Mouse (Mus musculus) heart, adult 2 months (tissue): Measurements from ENCODE around the gene Oas1g.
"Not testable (repeated sequence)": the region's sequence is repeated elsewhere in the genome, so short reads cannot be mapped to it uniquely, and the experiment has no call there.

Experiments used
- CTCF ChIP-seq: fragments of 200-600 bp; IDR thresholded peaks from 2 replicates; pipeline ENCODE4 v1.8.1; 2022; ENCODE audit warnings: antibody characterized with exemption, mild to moderate bottlenecking, moderate library complexity
- EP300 ChIP-seq: fragments of 200-500 bp; IDR thresholded peaks from 2 replicates; pipeline ENCODE4 v1.6.1; 2011; ENCODE audit warnings: low read depth, low read length, control low read depth; ENCODE audit not compliant: insufficient read depth
- POLR2A ChIP-seq: fragments of 200-500 bp; IDR thresholded peaks from 2 replicates; pipeline ENCODE4 v1.6.1; 2011; ENCODE audit warnings: mild to moderate bottlenecking, low read depth, low read length, control low read depth; ENCODE audit not compliant: insufficient read depth

DNA sequence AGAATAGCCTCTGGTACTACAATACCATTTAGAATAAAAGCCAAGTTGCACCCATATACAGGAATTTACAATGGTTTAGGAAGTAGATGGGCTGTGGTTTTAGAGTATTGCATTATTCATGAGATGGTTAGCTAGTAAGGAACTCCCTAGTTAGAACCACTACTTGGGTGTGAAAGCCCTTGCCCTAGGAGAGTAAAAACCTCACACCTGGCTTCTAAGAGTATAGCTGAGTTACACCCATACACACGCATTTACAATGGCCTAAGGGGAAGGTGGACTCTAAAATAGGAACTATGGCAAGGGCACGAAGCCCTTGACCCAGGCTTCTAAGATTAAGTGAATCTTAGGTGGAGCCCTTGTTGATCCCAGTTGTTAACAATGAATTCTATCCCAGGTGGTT is 7.3 kb upstream of the Oas1g start:
- TF ChIP-seq CTCF, POLR2A, EP300: not testable (repeated sequence)
